Mouse (Mus musculus) R1 (cell line): ENCODE measurements around the gene Kirrel3.

Experiments
- DNase-seq: peaks from one replicate; pipeline ENCODE4 v3.0.0-alpha.2; 2018; ENCODE audit warnings: low read depth, low spot score

Kirrel3 gene

GRCm38 (mm10) chr9:34688358-34688757 is 202.7 kb downstream of the Kirrel3 start:
- no peak for DNase-seq

GRCm38 (mm10) chr9:34689375-34689774 is 203.7 kb downstream of the Kirrel3 start:
- no peak for DNase-seq

GRCm38 (mm10) chr9:34695646-34696045 is 210.0 kb downstream of the Kirrel3 start:
- DNase-seq: no peak

- DNase-seq: no peak
Measured at GRCm38 (mm10) chr9:34703547-34704300, 218.0 kb downstream of the Kirrel3 start.

GRCm38 (mm10) chr9:34704357-34704756 is 218.7 kb downstream of the Kirrel3 start:
- no peak for DNase-seq

GRCm38 (mm10) chr9:34706350-34706873 is 220.7 kb downstream of the Kirrel3 start:
- DNase-seq: no peak

- DNase-seq: no peak
Measured at GRCm38 (mm10) chr9:34708691-34709090, 223.0 kb downstream of the Kirrel3 start.

GRCm38 (mm10) chr9:34711996-34712395 is 226.3 kb downstream of the Kirrel3 start:
- DNase-seq: peak; percentile 3

GRCm38 (mm10) chr9:34712996-34713395 is 227.3 kb downstream of the Kirrel3 start:
- DNase-seq: no peak

GRCm38 (mm10) chr9:34713462-34713926 is 227.8 kb downstream of the Kirrel3 start:
- DNase-seq: no peak

- no peak for DNase-seq
Measured at GRCm38 (mm10) chr9:34714996-34715619, 229.4 kb downstream of the Kirrel3 start.

- no peak for DNase-seq
Measured at GRCm38 (mm10) chr9:34716476-34716875, 230.8 kb downstream of the Kirrel3 start.

- DNase-seq: peak; percentile 8
Measured at GRCm38 (mm10) chr9:34721478-34722197, 235.9 kb downstream of the Kirrel3 start.

GRCm38 (mm10) chr9:34722198-34722550 is 236.5 kb downstream of the Kirrel3 start:
- peak; percentile 7 for DNase-seq

GRCm38 (mm10) chr9:34732507-34732906 is 246.8 kb downstream of the Kirrel3 start:
- DNase-seq: no peak

- no peak for DNase-seq
Measured at GRCm38 (mm10) chr9:34733579-34733978, 247.9 kb downstream of the Kirrel3 start.

GRCm38 (mm10) chr9:34734991-34735390 is 249.3 kb downstream of the Kirrel3 start:
- no peak for DNase-seq

GRCm38 (mm10) chr9:34739431-34739830 is 253.7 kb downstream of the Kirrel3 start:
- no peak for DNase-seq

- no peak for DNase-seq
Measured at GRCm38 (mm10) chr9:34740814-34741213, 255.1 kb downstream of the Kirrel3 start.

- DNase-seq: no peak
Measured at GRCm38 (mm10) chr9:34748003-34748402, 262.3 kb downstream of the Kirrel3 start.

GRCm38 (mm10) chr9:34749161-34749560 is 263.5 kb downstream of the Kirrel3 start:
- no peak for DNase-seq

GRCm38 (mm10) chr9:34749877-34750276 is 264.2 kb downstream of the Kirrel3 start:
- no peak for DNase-seq
